Mouse (Mus musculus): Measurements from ENCODE around the gene Lgsn.

GRCm38 (mm10) chr1:31165326-31166121, 10.7 kb upstream of the Lgsn start:
- TF ChIP-seq POLR2A (IDR thresholded peaks at IDR 0.05; ENCODE audit: borderline replicate concordance, insufficient read depth, low read length) (no peak), CTCF (IDR thresholded peaks at IDR 0.05; ENCODE audit: borderline replicate concordance, insufficient read depth, low read depth, low read length) (no peak)
